Mouse (Mus musculus): ENCODE results near the gene Cnrip1. TPM values are rescaled to one million over a fixed set of nuclear protein-coding genes. Genes with fewer than 3 reads are reported as not detected.
"Not testable (repeated sequence)": the region's sequence is repeated elsewhere in the genome, so short reads cannot be mapped to it uniquely, and the experiment has no call there.

The Cnrip1 gene
- 100 to 1,000 TPM; 106 to 112 (median 111) TPM for total RNA-seq (2022)

DNA sequence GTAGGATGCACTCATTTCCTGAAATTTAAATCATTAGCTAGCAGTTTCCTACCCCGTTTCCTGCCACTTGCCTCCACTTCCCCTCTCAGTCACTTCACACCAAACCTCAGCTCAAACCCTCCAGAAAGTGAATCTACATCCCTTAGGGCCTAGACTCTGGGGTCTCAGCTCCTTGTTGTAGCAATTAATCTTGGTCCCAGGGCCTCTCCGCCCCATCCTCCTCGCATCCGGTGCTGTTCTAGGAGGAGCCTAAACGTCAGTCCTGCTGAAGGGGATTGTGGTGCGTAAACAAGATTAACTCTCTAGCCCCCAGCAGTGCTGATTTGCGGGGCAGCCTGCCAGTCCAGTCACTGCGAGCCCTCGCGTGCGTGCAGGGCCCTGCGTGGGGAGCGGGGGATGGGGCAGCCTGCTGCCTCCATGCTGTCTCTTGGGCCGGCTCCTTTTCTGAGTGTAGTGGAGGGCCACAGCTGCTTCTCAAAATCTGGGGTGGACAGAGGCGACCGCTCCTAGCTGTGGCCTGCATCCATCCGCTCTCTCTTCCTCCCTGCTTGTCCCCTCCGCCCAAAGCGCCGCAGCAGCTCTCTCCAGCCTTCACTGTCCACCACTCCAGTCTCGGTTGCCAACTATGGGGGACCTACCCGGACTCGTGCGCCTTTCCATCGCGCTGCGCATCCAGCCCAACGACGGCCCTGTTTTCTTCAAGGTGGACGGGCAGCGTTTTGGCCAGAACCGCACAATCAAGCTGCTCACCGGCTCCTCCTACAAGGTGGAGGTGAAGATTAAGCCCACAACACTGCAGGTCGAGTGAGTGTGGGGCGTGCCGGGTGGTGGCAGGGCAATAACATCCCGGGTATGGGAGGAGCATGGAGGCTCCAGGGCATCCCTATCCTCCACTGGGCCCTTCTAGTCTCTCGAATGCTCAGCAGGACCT, at the start of gene Cnrip1, which contains the start of gene Plek:
Gene Cnrip1 (plus strand): TSS at position 42 of the 931 bp plus-strand sequence.
Gene Plek (minus strand): TSS at position 837 of the 931 bp plus-strand sequence.
- DNase-seq (ENCODE audit: low spot score in 2 of 2), result peak; percentile 87 to 89

DNA sequence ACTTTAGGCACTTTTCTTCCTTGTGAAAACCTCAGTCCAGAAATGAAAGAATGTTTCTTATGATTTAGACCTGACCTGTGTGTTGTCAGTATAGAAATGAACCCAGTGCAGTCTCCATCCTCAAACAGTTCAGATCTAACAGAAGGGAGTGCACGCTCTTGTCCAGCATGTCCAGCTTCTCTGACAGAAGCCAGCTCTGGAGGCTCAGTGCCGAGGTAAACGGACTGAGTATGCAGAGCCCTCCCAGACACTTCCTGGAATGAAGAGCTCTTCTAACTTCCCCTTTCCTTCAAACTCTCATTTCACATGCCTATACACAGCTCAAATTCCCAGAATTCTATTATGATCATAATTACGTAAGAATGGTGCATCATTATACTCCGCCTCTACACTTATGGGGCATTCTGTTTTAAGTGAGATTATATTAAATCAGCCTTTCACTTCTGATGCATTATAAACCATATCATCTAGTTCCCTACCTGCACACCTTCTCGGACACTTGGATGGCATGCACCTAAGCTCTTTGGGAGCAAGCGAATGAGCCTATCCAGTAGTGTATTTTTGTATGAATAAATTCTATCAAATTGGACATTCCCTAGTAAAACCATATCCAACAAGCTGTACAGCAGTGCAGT, 48.5 kb upstream of the Cnrip1 start:
- DNase-seq (ENCODE audit: low spot score in 2 of 2), result no peak

DNA sequence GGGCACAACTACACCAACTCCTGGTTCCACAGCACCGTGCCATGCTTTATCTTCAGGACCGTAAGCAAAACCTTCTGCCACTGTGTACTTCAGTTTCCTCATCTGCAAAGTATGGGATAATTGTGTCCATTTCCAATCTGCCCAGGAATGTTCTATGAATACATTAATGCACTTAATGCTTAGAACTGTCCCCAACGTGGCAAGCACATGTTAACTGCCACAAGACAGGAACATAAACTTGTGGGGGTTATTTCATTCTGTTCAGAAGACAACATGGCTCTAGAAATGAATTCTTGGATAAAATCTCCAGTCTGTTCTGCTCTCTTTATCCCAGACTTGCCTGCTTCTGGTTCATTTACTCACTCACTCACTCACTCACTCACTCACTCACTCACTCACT, 47.6 kb upstream of the Cnrip1 start:
- DNase-seq (ENCODE audit: low spot score in 2 of 2), result no peak

DNA sequence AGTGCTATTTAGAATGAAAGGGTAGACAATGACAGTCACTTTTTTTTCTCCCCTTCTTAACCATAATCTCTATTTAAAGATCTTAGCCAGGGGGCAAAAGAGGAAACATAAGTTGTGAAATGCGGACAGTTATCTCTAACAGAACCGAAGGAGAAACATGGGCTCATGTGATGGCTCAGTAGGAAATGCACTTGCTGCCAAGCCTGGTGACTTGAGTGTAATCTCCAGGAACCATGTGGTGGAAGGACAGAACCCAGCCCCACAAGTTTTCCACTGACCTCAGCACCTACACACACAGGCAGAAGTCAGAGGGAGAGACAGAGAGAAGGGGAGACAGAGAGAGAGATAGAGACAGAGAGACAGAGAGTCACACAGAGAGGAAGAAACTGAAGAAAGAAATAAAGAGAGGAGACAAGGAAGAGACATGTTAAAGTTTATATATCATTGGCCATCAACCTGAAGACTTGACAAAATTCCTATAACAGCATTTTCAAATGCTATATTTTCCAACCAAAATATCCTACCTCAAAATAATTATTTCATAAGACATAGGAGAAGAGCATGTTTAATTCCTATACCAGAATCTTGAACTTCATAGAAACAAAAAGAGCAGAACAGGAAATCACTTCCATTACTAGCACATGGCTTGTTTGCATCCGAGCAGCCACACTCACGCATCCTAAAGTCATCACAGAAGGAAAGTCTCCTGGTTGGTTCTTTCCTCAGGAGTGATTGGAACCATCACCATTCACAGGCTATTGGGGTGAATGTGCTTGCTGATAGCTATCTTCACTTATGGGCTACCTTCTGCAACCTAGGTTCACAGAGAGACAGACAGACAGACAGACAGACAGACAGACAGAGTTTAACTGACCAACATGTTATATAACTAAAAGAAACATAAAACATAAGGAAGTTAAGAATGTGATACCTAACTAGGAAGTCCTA, 46.2 kb upstream of the Cnrip1 start:
- peak in 1 of 2 experiments; percentile 11 for DNase-seq (ENCODE audit: low spot score in 2 of 2)

DNA sequence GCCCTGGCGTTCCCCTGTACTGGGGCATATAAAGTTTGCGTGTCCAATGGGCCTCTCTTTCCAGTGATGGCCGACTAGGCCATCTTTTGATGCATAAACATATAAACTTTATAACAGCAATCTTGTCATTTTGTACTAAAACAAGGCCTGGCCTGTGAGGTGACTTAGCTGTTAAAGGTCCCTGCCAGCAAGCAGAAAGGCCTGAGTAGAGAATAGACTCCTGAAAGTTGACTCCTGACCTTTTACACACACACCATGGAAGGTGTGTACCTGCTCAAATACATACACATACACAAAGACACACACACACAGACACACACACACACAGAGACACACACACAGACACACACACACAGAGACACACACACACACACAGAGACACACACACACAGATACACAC, 44.9 kb upstream of the Cnrip1 start:
- DNase-seq (ENCODE audit: low spot score in 2 of 2), result not testable (repeated sequence)

DNA sequence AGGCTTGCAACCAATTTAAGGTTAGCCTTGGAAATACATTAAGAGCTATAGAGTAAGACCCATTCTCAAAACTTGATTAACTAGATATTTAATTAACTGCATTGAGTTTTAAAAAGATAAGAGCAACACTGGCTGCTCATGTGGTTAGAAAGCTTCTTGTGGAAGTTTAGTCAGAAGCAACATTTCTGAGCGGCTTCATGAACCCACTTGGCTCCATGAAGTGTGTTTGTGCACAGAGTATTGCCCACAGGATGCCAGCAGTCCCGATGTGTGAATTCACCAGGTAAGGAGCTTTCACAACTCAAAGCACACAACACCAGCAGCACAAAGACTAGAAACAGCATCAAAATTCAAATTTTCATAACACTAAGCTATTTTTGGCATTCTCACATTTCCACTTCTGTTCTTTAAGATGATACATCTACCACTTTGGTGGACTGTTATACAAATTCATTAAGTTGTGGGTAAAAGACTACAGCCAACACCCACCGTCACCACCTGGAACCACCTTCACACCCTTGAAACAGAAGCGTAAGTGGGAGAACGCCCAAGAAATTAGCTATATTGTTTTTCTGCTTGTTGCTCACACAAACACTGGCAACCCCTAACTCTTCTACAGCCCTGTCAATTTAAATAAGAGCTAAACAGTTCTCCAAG, 43.7 kb upstream of the Cnrip1 start:
- no peak for DNase-seq (ENCODE audit: low spot score in 2 of 2)

DNA sequence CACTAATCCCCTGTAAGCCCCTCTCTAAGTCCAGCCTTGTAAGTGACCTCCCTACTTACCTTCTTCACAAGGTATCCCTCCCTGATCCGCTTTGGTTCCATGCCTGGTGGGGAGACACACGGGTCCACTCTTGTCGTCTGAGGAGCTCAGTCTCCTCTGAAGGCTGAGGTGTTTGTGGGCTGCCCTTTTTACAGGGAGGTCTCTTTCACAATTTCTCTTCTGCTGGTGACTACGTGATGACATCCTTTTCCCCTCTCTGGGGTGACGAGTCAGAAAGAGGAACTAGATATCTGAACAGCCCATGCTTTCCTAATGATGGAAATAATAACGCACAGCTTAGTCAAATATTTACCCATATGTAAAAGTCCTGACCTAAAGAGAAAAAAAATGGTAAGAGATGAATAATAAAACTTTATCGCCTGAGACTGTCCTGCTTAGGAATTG, 42.9 kb upstream of the Cnrip1 start:
- no peak for DNase-seq (ENCODE audit: low spot score in 2 of 2)

DNA sequence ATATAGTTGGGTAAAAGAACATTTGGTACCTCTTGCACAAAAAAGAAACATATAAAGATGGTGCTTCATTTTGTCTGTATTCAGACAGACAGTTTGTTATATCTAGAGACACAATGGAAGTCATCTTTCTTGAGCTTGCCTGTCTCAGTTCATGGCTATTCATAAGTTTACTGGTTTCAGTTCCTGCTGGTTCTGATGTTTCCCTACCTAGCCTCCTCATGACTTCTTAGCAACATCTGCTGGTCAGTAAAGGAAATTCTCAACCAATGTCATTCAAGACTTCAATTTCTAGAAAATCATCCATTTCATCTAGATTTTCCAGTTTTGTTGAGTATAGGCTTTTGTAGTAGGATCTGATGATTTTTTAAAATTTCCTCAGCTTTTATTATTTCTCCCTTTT, 38.4 kb upstream of the Cnrip1 start:
- no peak for DNase-seq (ENCODE audit: low spot score in 2 of 2)

DNA sequence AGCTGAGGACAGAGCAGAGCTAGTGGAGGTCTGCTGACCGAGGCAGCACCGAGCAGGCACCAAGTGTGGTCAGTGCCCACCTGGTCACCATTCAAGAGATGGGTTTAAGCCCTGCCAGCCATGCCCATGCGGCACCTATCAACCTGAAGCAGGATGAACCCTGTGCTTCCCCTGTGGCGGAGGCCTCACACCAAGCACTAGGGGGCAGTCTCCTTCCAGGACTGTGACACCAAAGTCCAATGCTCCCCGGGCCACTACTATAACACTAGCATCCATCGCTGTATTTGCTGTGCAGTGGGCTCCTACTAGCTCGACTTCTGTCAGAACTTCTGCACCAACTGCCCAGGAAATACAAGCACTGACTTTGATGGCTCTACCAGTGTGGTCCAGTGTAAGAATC, 32.1 kb upstream of the Cnrip1 start:
- no peak for DNase-seq (ENCODE audit: low spot score in 2 of 2)

DNA sequence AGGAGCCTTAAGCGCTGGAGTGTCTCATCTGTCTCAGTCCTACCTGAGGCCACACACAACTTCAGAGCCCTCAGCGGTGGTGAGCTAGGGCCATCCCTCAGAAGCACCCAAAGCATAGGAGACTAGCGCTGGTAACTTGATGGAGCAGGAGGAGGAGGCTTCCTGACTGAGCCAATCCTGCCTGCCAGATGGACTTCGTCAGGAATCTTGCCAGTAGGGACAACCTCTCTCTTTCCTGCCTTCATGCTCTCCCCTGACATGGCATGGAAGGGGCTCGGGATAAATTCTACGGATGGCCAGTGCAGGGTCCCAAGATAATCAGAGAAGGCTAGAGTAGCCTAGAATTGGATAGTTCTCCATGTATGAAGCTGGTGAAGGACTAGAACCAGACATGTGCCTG, 28.2 kb upstream of the Cnrip1 start:
- DNase-seq (ENCODE audit: low spot score in 2 of 2), result no peak

DNA sequence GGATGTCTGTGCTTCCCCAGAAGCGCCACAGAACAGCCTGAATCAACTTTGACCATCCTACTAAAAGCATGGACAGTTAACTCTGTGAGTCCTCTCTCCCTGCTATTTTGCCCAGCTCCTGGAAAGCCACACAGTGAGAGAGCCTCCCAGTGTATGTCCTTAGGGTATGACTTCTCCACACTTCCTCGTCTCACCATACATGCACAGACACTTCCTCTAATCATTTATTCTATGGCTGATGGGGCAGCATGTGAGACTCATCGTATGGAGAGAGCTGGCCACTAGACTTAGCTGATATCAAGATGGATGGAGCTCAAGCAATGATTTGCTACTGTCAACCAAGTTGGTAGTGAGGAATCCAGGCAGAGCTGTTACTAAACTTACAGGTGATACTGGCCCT, 27.4 kb upstream of the Cnrip1 start:
- no peak for DNase-seq (ENCODE audit: low spot score in 2 of 2)

DNA sequence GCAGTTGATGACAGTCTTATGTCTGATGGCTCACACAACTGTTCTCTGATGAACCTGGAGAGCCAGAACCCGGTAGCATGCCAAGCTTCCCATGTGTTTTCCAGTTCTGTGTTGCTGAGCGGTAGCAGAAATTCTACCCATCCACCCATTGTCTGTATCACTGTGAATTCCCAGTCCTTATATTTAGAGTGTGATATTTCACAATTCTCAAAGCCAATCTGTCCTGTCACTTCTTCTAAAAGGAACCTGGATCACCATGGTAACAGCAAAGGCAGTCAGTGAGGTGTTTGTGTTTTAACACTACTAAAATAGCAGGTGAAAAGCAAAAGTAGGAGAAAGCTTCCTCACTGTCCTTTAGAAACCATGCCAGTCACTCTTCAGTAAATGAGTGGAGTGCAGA, 5.6 kb upstream of the Cnrip1 start:
- DNase-seq (ENCODE audit: low spot score in 2 of 2), result peak; percentile 25 to 31

DNA sequence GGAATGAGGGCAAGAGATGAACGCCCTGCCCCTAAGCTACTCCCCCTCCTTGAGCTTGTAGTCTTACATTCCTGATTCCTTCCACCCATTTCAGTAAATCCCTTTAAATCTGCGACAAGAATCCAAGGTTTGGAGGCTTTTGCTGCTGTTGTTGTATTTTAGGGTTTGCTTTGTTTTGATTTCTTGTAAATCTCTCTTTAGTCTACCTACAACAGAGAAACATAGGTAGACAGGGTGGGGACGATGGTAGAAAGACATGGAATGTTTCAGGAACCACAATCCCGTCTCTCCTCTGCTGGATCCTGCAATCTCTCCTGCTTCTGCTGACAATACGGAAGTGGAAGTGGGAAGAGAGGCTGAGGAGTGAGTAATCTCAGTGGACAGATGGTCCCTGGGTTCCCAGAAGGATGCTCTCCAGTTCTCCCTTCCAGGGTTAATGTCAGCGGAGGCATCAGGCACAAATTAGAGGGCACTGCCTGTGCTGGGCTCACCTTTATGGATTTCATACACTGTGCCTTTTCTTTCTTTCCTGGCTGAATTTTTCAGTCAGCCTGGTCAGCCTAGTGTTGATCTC, 1.2 kb downstream of the Cnrip1 start:
- peak; percentile 27 to 43 for DNase-seq (ENCODE audit: low spot score in 2 of 2)

DNA sequence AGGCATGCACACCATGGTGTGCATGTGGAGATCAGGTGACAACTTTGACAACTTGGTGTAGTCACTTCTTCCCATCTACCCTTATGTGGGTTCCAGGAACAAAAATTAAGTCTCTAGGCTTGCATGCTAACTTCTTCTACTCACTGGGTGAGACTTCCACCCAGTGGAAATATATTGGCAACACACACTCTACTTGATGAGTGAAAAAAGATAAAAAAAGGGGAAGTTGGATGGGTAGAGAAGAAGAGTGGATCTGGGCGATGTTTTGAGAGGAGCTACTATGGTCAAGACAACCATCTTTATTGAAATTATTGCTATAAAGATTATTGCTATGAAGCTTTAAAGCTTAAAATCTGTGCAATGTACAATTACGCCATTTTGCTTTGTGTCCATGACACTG, 18.0 kb downstream of the Cnrip1 start:
- DNase-seq (ENCODE audit: low spot score in 2 of 2), result not testable (repeated sequence)

DNA sequence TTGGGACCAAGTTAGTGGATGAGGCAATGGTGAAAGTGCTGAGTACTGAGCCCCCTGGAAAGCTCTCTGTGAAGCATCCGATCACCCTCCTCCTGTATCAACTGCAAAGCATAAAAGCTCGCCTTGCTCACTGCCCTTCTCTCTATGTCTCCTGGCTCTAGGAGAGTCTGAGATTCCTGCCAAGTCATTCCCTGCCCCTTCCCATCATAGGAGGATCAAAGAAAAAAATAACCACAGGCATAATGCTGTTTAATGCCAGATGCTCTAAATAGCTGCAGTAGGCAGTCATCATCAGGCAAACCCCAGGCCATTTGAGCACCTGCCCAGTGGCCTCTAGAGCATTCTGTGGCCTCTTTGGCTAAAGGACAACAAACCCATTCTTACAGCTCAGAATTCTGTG, 24.3 kb downstream of the Cnrip1 start:
- DNase-seq (ENCODE audit: low spot score in 2 of 2), result no peak

DNA sequence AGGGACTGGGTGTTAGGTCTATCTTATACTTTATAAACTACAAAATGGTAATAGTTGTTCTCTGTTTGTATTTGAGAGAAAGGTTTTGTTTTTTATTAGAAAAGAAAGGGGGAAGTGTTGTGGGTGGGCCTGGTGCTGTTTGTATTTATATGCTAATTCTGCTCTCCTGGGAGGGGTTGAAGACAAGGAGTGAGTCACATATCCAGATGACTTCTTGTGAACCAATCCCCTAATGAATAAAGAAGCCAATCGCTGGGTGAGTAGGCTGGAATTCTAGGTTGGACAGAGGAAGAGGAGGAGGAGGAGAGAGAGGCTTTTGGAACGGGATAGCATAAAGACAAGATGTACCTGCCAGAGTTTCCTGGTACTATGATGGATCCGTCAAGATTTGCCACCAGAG, 30.7 kb downstream of the Cnrip1 start:
- DNase-seq (ENCODE audit: low spot score in 2 of 2), result no peak

DNA sequence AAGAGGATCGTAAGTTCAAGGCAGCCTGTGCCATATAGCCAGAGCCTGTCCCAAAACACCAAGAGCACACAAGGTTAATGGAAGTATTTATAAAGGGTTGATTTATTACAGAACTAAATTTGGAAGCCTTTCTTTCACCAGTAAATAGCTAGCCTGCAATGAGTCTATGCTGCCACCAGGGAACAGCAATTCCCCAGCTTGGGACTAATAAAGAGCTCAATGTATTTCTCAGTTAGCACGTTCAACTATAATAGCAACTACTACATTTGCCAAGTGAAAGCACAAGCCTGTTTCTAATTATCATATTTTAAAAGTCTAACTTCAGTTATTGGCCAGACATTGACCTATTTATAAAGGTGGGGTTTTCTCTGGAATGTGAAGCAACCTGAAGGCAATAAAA, 31.6 kb downstream of the Cnrip1 start:
- DNase-seq (ENCODE audit: low spot score in 2 of 2), result no peak

DNA sequence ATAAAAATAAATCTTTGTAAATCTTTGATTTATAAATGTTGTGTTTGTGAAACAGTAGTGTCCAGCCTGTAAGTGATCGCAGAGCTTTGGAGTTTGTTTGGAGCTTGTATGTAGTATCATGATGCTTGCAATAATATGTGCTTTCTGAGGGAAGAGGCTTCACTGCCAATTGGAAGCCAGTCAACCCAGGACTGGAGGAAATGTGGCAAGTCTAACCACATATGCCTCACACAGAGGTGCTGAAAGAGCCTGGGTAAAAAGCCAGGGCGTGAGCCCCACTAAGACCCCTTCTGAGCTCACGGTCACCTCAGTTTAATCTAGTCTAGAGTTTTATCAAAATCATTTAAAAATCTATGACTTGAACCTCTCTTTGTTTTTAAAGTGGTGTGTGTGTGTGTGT, 32.1 kb downstream of the Cnrip1 start:
- no peak for DNase-seq (ENCODE audit: low spot score in 2 of 2)

DNA sequence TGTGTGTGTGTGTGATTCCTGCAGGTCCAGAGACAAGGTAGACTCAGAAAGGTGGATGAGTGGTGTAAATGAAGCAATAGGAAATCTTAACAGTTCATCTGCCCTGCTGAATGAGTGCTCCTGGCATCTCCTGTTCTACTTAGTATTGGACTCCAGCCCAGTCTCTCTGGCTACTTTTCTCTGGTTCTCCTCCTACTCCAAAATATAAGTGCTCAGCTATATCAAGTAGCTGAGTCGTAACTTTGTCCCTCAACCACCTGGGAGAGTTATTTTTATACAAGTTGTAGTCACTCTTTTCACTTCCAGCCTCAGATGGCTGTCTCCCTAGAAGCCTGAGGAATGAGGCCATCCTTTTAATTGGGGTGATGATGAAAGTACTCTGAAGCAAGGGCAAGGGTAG, 32.5 kb downstream of the Cnrip1 start:
- DNase-seq (ENCODE audit: low spot score in 2 of 2), result no peak

DNA sequence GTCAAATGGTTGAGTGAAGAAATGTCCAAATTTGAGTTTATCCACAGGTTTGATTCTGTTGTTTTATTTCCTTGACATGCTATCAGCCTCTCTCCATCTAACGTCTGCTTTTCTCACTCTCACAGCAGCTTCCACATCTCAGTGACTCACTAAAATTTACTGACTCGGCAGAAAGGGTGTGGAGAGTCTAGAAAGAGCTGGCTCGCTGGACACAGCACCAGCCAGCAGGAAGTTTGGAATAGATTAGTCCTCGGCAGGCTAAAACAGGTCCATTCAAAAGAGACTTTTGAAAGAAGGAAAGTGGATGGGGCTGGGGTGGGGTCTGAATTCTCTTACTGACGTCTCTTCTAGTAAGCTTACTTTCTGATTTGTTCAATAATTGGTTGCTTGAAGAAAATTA, 34.7 kb downstream of the Cnrip1 start:
- DNase-seq (ENCODE audit: low spot score in 2 of 2), result no peak

DNA sequence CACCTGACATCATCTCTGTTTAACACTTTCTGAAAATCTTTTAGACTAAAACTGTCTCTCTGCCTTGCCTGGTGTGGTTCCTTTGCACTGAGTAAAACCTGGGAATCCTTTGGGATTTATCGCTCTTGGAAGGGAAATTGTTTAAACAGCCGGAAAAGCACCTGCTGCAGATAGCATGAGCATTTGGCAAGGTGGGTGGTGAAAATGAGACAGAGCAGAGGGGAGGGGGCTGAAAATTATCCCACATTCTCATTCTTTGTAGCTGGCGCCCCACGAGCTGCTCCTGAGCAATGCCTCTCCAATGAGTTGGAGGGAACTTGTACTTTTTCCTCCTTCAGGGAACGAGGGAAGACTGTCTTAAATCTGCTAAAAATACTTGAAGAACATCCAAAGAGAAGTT, 55.5 kb downstream of the Cnrip1 start:
- peak; percentile 67 to 71 for DNase-seq (ENCODE audit: low spot score in 2 of 2)

Measured in layer of hippocampus, adult 8-10 months (tissue).